Mouse (Mus musculus) CH12.LX (cell line): ENCODE data around the gene Cplx2.

Source experiments
- CTCF ChIP-seq, 2 experiments: IDR thresholded peaks in 1 of 2; conservative IDR thresholded peaks in 1 of 2; 2 replicates each; pipeline ENCODE4 v1.5.1; 2011 to 2012; ENCODE audit warnings: low read depth in 2 of 2, low read length in 2 of 2, improper control_type of control experiment in 1 of 2, inconsistent platforms in 1 of 2, mild to moderate bottlenecking in 1 of 2, moderate library complexity in 1 of 2
- E2F4 ChIP-seq: IDR thresholded peaks from 2 replicates; pipeline ENCODE4 v1.6.1; 2011; ENCODE audit warnings: low read depth, low read length, improper control_type of control experiment; ENCODE audit not compliant: insufficient replicate concordance
- MAZ ChIP-seq: IDR thresholded peaks from 2 replicates; pipeline ENCODE4 v1.6.1; 2012; ENCODE audit warnings: low read depth, mild to moderate bottlenecking, inconsistent platforms, low read length, improper control_type of control experiment, moderate library complexity
- MEF2A ChIP-seq: IDR thresholded peaks from 2 replicates; pipeline ENCODE4 v1.6.1; 2014; ENCODE audit warnings: low read depth, mild to moderate bottlenecking, inconsistent platforms, low read length, improper control_type of control experiment, borderline replicate concordance
- POLR2A ChIP-seq: IDR thresholded peaks from 2 replicates; pipeline ENCODE4 v1.6.1; 2011; ENCODE audit warnings: low read depth, mild to moderate bottlenecking, improper control_type of control experiment, low read length
- POLR2AphosphoS2 ChIP-seq: IDR thresholded peaks from 2 replicates; pipeline ENCODE4 v1.6.1; 2011; ENCODE audit warnings: low read depth, low read length, improper control_type of control experiment
- RCOR1 ChIP-seq: conservative IDR thresholded peaks from 2 replicates; pipeline ENCODE4 v1.6.1; 2012; ENCODE audit warnings: low read depth, mild to moderate bottlenecking, inconsistent platforms, low read length, improper control_type of control experiment
- TBP ChIP-seq: conservative IDR thresholded peaks from 2 replicates; pipeline ENCODE4 v1.6.1; 2011; ENCODE audit warnings: low read depth, low read length, improper control_type of control experiment
- UBTF ChIP-seq: IDR thresholded peaks from 2 replicates; pipeline ENCODE4 v1.6.1; 2012; ENCODE audit warnings: low read depth, mild to moderate bottlenecking, inconsistent platforms, low read length, improper control_type of control experiment, moderate library complexity

DNA sequence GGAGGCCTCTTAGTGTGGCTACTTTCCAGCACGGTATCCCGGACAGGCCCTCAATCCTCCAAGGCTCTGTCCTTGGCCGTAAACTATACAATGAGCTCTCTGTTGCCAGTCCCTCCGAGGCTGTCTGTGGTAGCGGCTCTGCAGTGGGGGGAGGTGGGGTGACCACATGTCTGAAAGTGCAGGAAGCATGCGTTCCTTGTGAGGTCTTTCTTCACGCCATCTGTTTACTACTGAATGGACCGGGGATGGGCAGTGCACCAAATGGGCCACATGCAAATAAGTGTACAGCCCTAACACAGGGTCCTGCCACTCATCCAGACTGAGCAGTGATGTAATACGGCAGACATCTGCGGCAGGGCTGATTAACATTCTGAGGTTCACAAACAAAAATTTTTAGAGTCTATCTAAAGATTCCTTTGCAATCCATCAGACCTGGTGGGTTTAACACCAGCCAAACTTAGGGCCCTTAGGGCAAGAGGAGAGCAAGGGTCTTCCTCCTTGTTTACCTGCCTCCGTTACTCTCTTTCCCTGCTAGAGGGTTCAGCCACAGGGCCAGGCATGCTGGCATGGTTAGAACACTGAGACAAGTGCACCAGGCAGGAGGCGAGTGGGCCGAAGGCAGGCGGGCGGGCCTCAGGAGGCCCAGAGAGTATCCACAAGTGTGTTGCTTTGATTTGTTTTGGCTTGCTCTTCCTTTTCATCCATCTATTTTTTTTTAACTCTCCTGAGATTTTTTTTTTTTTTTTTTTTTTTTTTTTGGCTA is 25.1 kb upstream of the Cplx2 start:
- TF ChIP-seq E2F4 = no peak
- no peak for TF ChIP-seq RCOR1
- no peak for TF ChIP-seq TBP
- no peak for TF ChIP-seq POLR2A
- TF ChIP-seq MAZ = no peak
- TF ChIP-seq POLR2AphosphoS2 = no peak
- TF ChIP-seq CTCF (conservative IDR thresholded peaks at IDR 0.05 in 1 of 2, IDR thresholded peaks at IDR 0.05 in 1 of 2; ENCODE audit: low read depth in 2 of 2, low read length in 2 of 2) = no peak
- no peak for TF ChIP-seq UBTF
- TF ChIP-seq MEF2A = no peak
